Mouse (Mus musculus) stomach, postnatal 0 days (tissue): ENCODE data around the gene Mvb12b. TPM values are rescaled to one million over a fixed set of nuclear protein-coding genes. Genes with fewer than 3 reads are reported as not detected.

Experiments
- ATAC-seq: fragments of 200-750 bp; cut with Nextera tagmentation; 2 replicates; pipeline ENCODE4 v1.8.0; 2017; ENCODE audit not compliant: low FRiP score, low TSS enrichment
- DNase-seq: peaks from one replicate; pipeline ENCODE4 v3.0.0-alpha.2; 2016; ENCODE audit warnings: low spot score
- H3K27ac ChIP-seq: fragments of 300-500 bp; sonication (generic); replicated peaks from 2 replicates; pipeline ENCODE4 v1.5.1; 2014; ENCODE audit warnings: mild to moderate bottlenecking, control low read depth
- H3K27me3 ChIP-seq: fragments of 300-500 bp; sonication (generic); 2 replicates; pipeline ENCODE4 v1.6.1; 2014; ENCODE audit warnings: low read length; ENCODE audit not compliant: control insufficient read depth, insufficient read depth
- H3K36me3 ChIP-seq: fragments of 300-500 bp; sonication (generic); 2 replicates; pipeline ENCODE4 v1.6.1; 2014; ENCODE audit warnings: low read length, mixed read lengths; ENCODE audit not compliant: control insufficient read depth, insufficient read depth
- H3K4me1 ChIP-seq: fragments of 300-500 bp; sonication (generic); replicated peaks from 2 replicates; pipeline ENCODE4 v1.6.1; 2014; ENCODE audit warnings: antibody characterized with exemption; ENCODE audit not compliant: control insufficient read depth, insufficient read depth
- H3K4me2 ChIP-seq: fragments of 300-500 bp; sonication (generic); replicated peaks from 2 replicates; pipeline ENCODE4 v1.6.1; 2014; ENCODE audit warnings: low read depth, mild to moderate bottlenecking, control low read depth, moderate library complexity
- H3K4me3 ChIP-seq: fragments of 300-500 bp; sonication (generic); 2 replicates; pipeline ENCODE4 v1.5.1; 2014; ENCODE audit warnings: low read depth, low read length, control low read depth
- H3K9ac ChIP-seq: fragments of 300-500 bp; sonication (generic); 2 replicates; pipeline ENCODE4 v1.6.1; 2014; ENCODE audit warnings: mild to moderate bottlenecking, low read length, control low read depth, mixed read lengths
- H3K9me3 ChIP-seq: fragments of 300-500 bp; sonication (generic); 2 replicates; pipeline ENCODE4 v1.6.1; 2016; ENCODE audit warnings: low read length; ENCODE audit not compliant: control insufficient read depth
- CTCF ChIP-seq: IDR thresholded peaks from 2 replicates; pipeline ENCODE4 v1.5.1; 2016; ENCODE audit warnings: antibody characterized with exemption, low read depth, mild to moderate bottlenecking, moderate library complexity
- EP300 ChIP-seq: optimal IDR thresholded peaks from 2 replicates; pipeline ENCODE3; 2016; ENCODE audit warnings: antibody characterized with exemption
- WGBS: fragments of 180-500 bp; shearing (Covaris S2); extraction: QIAGEN DNeasy Blood & Tissue Kit; methylation state at CpG from one replicate; pipeline ENCODE4 v1.1.7; 2014; 5-methylcytosine and 5-hydroxymethylcytosine counted together
- polyA plus RNA-seq: library from polyadenylated mRNA; unstranded; fragments of >200 nt; fragmentation: Nextera tagmentation; extraction: Ambion mirVana; gene quantifications from 2 replicates; pipeline ENCODE4 v1.2.1, GENCODE M21; 2015

Gene Mvb12b
- polyA plus RNA-seq, 1 experiment from 2014 or later: 10.2 TPM

DNA sequence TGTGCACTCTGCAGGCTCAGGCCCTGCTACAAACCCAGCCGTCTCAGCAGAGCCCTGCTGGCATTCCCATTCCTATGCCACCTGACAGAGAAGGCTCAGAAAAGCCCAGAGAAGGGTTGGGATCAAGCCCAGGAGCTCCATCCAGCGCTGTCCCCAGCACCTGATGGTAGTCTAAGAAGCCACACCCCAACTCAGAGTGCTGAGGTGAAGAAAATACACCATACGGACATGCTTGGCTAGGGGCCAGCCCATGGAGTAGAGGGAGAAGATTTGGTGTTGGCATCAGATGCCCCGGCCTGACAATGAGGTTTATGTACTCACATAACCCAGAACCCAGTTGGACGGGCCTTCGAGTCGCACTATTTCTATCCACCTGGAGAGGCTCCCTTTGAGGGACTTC is 137.1 kb downstream of the Mvb12b start:
- WGBS: 82% methylated on average over 7 of the region's 7 CpGs
- Histone ChIP-seq H3K4me3 (no peak overlapping the region), H3K4me1 (peaks cover 5% of the 10 kb centered on the region), H3K36me3 (no peaks in the 10 kb centered on the region), H3K27ac (no peak overlapping the region), H3K9ac (no peak overlapping the region), H3K4me2 (no peak overlapping the region), H3K27me3 (no peaks in the 10 kb centered on the region), H3K9me3 (no peaks in the 10 kb centered on the region)
- TF ChIP-seq CTCF: no peak
- TF ChIP-seq EP300: no peak
- ATAC-seq (no peak), DNase-seq (no peak)

GRCm38 (mm10) chr2:33746471-33746870 is 141.3 kb downstream of the Mvb12b start:
- ATAC-seq: peak; percentile 40; the same call in 1 of the 2 replicates
- Histone ChIP-seq H3K27ac (no peak overlapping the region), H3K27me3 (no peaks in the 10 kb centered on the region), H3K9me3 (no peaks in the 10 kb centered on the region), H3K4me1 (no peaks in the 10 kb centered on the region), H3K4me3 (no peak overlapping the region), H3K36me3 (no peaks in the 10 kb centered on the region), H3K9ac (no peak overlapping the region), H3K4me2 (no peak overlapping the region)
- WGBS: 7% methylated on average over 5 of the region's 5 CpGs
- DNase-seq: peak; percentile 73
- TF ChIP-seq EP300 (no peak), CTCF (peak; percentile 98)

DNA sequence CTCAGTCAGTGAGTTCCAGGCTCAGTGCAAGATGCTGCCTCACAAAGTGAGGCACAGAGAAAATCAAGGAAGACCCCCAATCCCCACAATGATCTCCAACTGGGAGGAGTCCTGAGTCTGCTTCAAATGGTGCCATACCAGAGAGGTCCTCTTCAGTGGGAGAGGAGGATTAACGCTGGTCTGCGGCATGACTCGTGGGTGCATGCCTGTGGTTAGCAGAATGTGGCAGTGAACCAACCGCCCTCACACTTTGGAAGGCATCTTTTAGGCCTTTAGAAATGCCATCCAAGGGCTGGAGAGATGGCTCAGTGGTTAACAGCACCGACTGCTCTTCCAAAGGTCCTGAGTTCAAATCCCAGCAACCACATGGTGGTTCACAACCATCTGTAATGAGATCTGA is 142.0 kb downstream of the Mvb12b start:
- no peak for TF ChIP-seq CTCF
- no peak for TF ChIP-seq EP300
- Histone ChIP-seq H3K9me3 (no peaks in the 10 kb centered on the region), H3K4me3 (no peak overlapping the region), H3K4me2 (no peak overlapping the region), H3K36me3 (no peaks in the 10 kb centered on the region), H3K4me1 (no peaks in the 10 kb centered on the region), H3K27me3 (no peaks in the 10 kb centered on the region), H3K27ac (no peak overlapping the region), H3K9ac (no peak overlapping the region)
- DNase-seq: no peak
- 88% methylated on average over 5 of the region's 5 CpGs for WGBS
- ATAC-seq: no peak

- H3K27ac ChIP-seq: no peak overlapping the region
- H3K27me3 ChIP-seq: no peaks in the 10 kb centered on the region
- H3K4me2 ChIP-seq: no peak overlapping the region
- ATAC-seq (no peak), DNase-seq (no peak)
- WGBS: 45% methylated on average over 3 of the region's 3 CpGs
- no peaks in the 10 kb centered on the region for H3K36me3 ChIP-seq
- H3K4me1 ChIP-seq: no peaks in the 10 kb centered on the region
- H3K9ac ChIP-seq: 0 out of 2 replicates have a peak overlapping the region, but pooled peaks have one; percentile 2
- TF ChIP-seq CTCF (no peak), EP300 (no peak)
- no peak overlapping the region for H3K4me3 ChIP-seq
- no peaks in the 10 kb centered on the region for H3K9me3 ChIP-seq
These were observed 150.6 kb downstream of the Mvb12b start for GRCm38 (mm10) chr2:33737128-33737527.

- H3K4me1 ChIP-seq: no peaks in the 10 kb centered on the region
- H3K4me2 ChIP-seq: no peak overlapping the region
- H3K36me3 ChIP-seq: no peaks in the 10 kb centered on the region
- DNase-seq: peak; percentile 73
- H3K9ac ChIP-seq: no peak overlapping the region
- ATAC-seq: 0 out of 2 replicates have a peak, but pooled peaks have one; percentile 11
- 5% methylated on average over 2 of the region's 2 CpGs for WGBS
- no peaks in the 10 kb centered on the region for H3K9me3 ChIP-seq
- H3K27ac ChIP-seq: no peak overlapping the region
- peak; percentile 91 for TF ChIP-seq CTCF
- no peak for TF ChIP-seq EP300
- no peak overlapping the region for H3K4me3 ChIP-seq
- no peaks in the 10 kb centered on the region for H3K27me3 ChIP-seq
These were observed 151.0 kb downstream of the Mvb12b start for GRCm38 (mm10) chr2:33736722-33737121.

- no peak overlapping the region for H3K27ac ChIP-seq
- TF ChIP-seq EP300 (no peak), CTCF (peak; percentile 98)
- H3K27me3 ChIP-seq: no peaks in the 10 kb centered on the region
- H3K4me2 ChIP-seq: no peak overlapping the region
- 39% methylated on average over 10 of the region's 10 CpGs for WGBS
- H3K4me3 ChIP-seq: no peak overlapping the region
- no peak overlapping the region for H3K9ac ChIP-seq
- H3K9me3 ChIP-seq: no peaks in the 10 kb centered on the region
- peaks cover 4% of the 10 kb centered on the region; the same call in 1 of the 2 replicates for H3K36me3 ChIP-seq
- peak; percentile 83 for DNase-seq
- H3K4me1 ChIP-seq: no peaks in the 10 kb centered on the region
- ATAC-seq: no peak; the same call in 1 of the 2 replicates
These were observed 152.8 kb downstream of the Mvb12b start for GRCm38 (mm10) chr2:33734781-33735485.
